Mouse (Mus musculus): ENCODE data around the gene Nfasc. TPM values are rescaled to one million over a fixed set of nuclear protein-coding genes. Genes with fewer than 3 reads are reported as not detected.

The Nfasc gene
- polyA plus RNA-seq (2015; fragmentation: Nextera tagmentation; extraction: Ambion mirVana), result 0.30 and 0.39 TPM in 2 replicates

- DNase-seq (ENCODE audit: low spot score), result peak; percentile 28
Observed at GRCm38 (mm10) chr1:132741175-132741997, at the start of gene Nfasc. Gene Nfasc, minus strand, starts transcription at chr1:132741797.

GRCm38 (mm10) chr1:132791049-132791448, 49.5 kb upstream of the Nfasc start:
- no peak for DNase-seq (ENCODE audit: low spot score)

- DNase-seq (ENCODE audit: low spot score), result no peak
Observed at GRCm38 (mm10) chr1:132786866-132787265, 45.3 kb upstream of the Nfasc start.

- DNase-seq (ENCODE audit: low spot score), result no peak
Observed at GRCm38 (mm10) chr1:132781607-132782445, 40.2 kb upstream of the Nfasc start.

- no peak for DNase-seq (ENCODE audit: low spot score)
Observed at GRCm38 (mm10) chr1:132780961-132781360, 39.4 kb upstream of the Nfasc start.

GRCm38 (mm10) chr1:132780254-132780653, 38.7 kb upstream of the Nfasc start:
- DNase-seq (ENCODE audit: low spot score), result no peak

GRCm38 (mm10) chr1:132774959-132775358, 33.4 kb upstream of the Nfasc start:
- DNase-seq (ENCODE audit: low spot score), result no peak

- DNase-seq (ENCODE audit: low spot score), result peak; percentile 33
Observed at GRCm38 (mm10) chr1:132771377-132771776, 29.8 kb upstream of the Nfasc start.

GRCm38 (mm10) chr1:132769559-132769958, 28.0 kb upstream of the Nfasc start:
- no peak for DNase-seq (ENCODE audit: low spot score)

GRCm38 (mm10) chr1:132767422-132767821, 25.8 kb upstream of the Nfasc start:
- no peak for DNase-seq (ENCODE audit: low spot score)

GRCm38 (mm10) chr1:132765887-132766651, 24.5 kb upstream of the Nfasc start:
- DNase-seq (ENCODE audit: low spot score), result no peak

GRCm38 (mm10) chr1:132765222-132765621, 23.6 kb upstream of the Nfasc start:
- DNase-seq (ENCODE audit: low spot score), result no peak

- DNase-seq (ENCODE audit: low spot score), result no peak
Observed at GRCm38 (mm10) chr1:132759390-132759789, 17.8 kb upstream of the Nfasc start.

GRCm38 (mm10) chr1:132758656-132759370, 17.2 kb upstream of the Nfasc start:
- DNase-seq (ENCODE audit: low spot score), result peak; percentile 31

- no peak for DNase-seq (ENCODE audit: low spot score)
Observed at GRCm38 (mm10) chr1:132755211-132755610, 13.6 kb upstream of the Nfasc start.

GRCm38 (mm10) chr1:132749217-132749884, 7.8 kb upstream of the Nfasc start:
- DNase-seq (ENCODE audit: low spot score), result no peak

GRCm38 (mm10) chr1:132746302-132746701, 4.7 kb upstream of the Nfasc start:
- no peak for DNase-seq (ENCODE audit: low spot score)

GRCm38 (mm10) chr1:132745636-132746035, 4.0 kb upstream of the Nfasc start:
- DNase-seq (ENCODE audit: low spot score), result no peak

GRCm38 (mm10) chr1:132739077-132739521, 2.5 kb downstream of the Nfasc start:
- DNase-seq (ENCODE audit: low spot score), result no peak

- no peak for DNase-seq (ENCODE audit: low spot score)
Observed at GRCm38 (mm10) chr1:132736171-132736570, 5.4 kb downstream of the Nfasc start.
